Mouse (Mus musculus) CH12.LX (cell line): ENCODE measurements at regions not wholly inside any gene's neighbourhood (a gene's known extent, or its start where the extent isn't known, plus 50 kb on each side); places are given as distances from the start of the nearest gene placed in this dataset.

Experiments
- BHLHE40 ChIP-seq: IDR thresholded peaks from 2 replicates; pipeline ENCODE4 v1.6.1; 2011; ENCODE audit warnings: mild to moderate bottlenecking, low read depth, low read length, improper control_type of control experiment
- CHD1 ChIP-seq: IDR thresholded peaks from 2 replicates; pipeline ENCODE4 v1.6.1; 2012; ENCODE audit warnings: low read depth, low read length, improper control_type of control experiment, inconsistent platforms
- CTCF ChIP-seq, 2 experiments: IDR thresholded peaks in 1 of 2; conservative IDR thresholded peaks in 1 of 2; 2 replicates each; pipeline ENCODE4 v1.5.1; 2011 to 2012; ENCODE audit warnings: low read depth in 2 of 2, low read length in 2 of 2, improper control_type of control experiment in 1 of 2, inconsistent platforms in 1 of 2, mild to moderate bottlenecking in 1 of 2, moderate library complexity in 1 of 2
- KAT2A ChIP-seq: IDR thresholded peaks from 2 replicates; pipeline ENCODE4 v1.6.1; 2012; ENCODE audit warnings: low read length, improper control_type of control experiment, inconsistent platforms; ENCODE audit not compliant: insufficient replicate concordance
- MAX ChIP-seq: IDR thresholded peaks from 2 replicates; pipeline ENCODE4 v1.6.1; 2011; ENCODE audit warnings: low read length, improper control_type of control experiment
- NELFE ChIP-seq: IDR thresholded peaks from 2 replicates; pipeline ENCODE4 v1.6.1; 2011; ENCODE audit warnings: low read depth, low read length, improper control_type of control experiment
- POLR2A ChIP-seq: IDR thresholded peaks from 2 replicates; pipeline ENCODE4 v1.6.1; 2011; ENCODE audit warnings: low read depth, mild to moderate bottlenecking, improper control_type of control experiment, low read length
- TCF12 ChIP-seq: IDR thresholded peaks from 2 replicates; pipeline ENCODE4 v1.6.1; 2014; ENCODE audit warnings: low read depth, mild to moderate bottlenecking, inconsistent platforms, low read length, improper control_type of control experiment

DNA sequence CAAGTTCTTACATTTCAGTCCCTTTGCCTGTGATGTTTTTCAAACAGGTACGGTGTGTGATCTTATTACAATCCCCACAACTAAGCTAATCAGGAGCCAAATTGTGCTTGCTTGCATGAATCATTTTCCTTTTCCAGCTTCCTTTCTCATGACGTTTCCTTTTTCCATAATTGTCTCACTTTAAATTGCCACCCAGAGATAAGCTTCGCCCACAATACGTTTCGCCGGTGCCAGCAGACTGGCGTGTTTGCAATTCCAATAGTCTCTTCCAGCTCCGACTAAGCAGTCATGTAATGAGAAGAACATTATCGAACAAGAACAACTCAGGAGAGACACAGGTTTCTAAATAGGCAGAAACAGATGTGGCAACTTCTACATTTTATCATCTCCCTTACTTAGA, 335.8 kb downstream of the Efna5 start:
- TF ChIP-seq MAX (no peak), TCF12 (no peak), CHD1 (no peak), CTCF (conservative IDR thresholded peaks at IDR 0.05 in 1 of 2, IDR thresholded peaks at IDR 0.05 in 1 of 2; ENCODE audit: low read depth in 2 of 2, low read length in 2 of 2) (no peak), NELFE (no peak), POLR2A (no peak), BHLHE40 (no peak), KAT2A (no peak)
